Mouse (Mus musculus) neural tube, embryonic 14.5 days (tissue): Measurements from ENCODE around the gene Gnb1. TPM values are rescaled to one million over a fixed set of nuclear protein-coding genes. Genes with fewer than 3 reads are reported as not detected.
A peak's percentile ranks its signal among the peaks of the same experiment; 100 is the strongest.
"Not testable (repeated sequence)": the region's sequence is repeated elsewhere in the genome, so short reads cannot be mapped to it uniquely, and the experiment has no call there.

Source experiments
- ATAC-seq: fragments of 200-750 bp; cut with Nextera tagmentation; 2 replicates; pipeline ENCODE4 v1.8.0; 2017; ENCODE audit warnings: low read depth, mild to moderate bottlenecking, moderate TSS enrichment, moderate library complexity
- H3K27ac ChIP-seq: fragments of 300-500 bp; sonication (generic); 2 replicates; pipeline ENCODE4 v1.5.1; 2014; ENCODE audit warnings: low read depth, mild to moderate bottlenecking, control low read depth, low read length, moderate library complexity, mixed read lengths
- H3K27me3 ChIP-seq: fragments of 300-500 bp; sonication (generic); 2 replicates; pipeline ENCODE4 v1.6.1; 2014; ENCODE audit warnings: low read length; ENCODE audit not compliant: control insufficient read depth, insufficient read depth
- H3K36me3 ChIP-seq: fragments of 300-500 bp; sonication (generic); 2 replicates; pipeline ENCODE4 v1.6.1; 2014; ENCODE audit warnings: low read length, mixed read lengths; ENCODE audit not compliant: control insufficient read depth, insufficient read depth
- H3K4me1 ChIP-seq: fragments of 300-500 bp; sonication (generic); 2 replicates; pipeline ENCODE4 v1.6.1; 2014; ENCODE audit warnings: low read length; ENCODE audit not compliant: control insufficient read depth, insufficient read depth
- H3K4me2 ChIP-seq: fragments of 300-500 bp; sonication (generic); 2 replicates; pipeline ENCODE4 v1.6.1; 2014; ENCODE audit warnings: mild to moderate bottlenecking, low read depth, low read length, control low read depth
- H3K4me3 ChIP-seq: fragments of 300-500 bp; sonication (generic); 2 replicates; pipeline ENCODE4 v1.5.1; 2014; ENCODE audit warnings: low read depth, low read length, control low read depth, mixed read lengths
- H3K9ac ChIP-seq: fragments of 300-500 bp; sonication (generic); replicated peaks from 2 replicates; pipeline ENCODE4 v1.6.1; 2014; ENCODE audit warnings: low read depth, mild to moderate bottlenecking, control low read depth, low read length, mixed read lengths
- H3K9me3 ChIP-seq: fragments of 300-500 bp; sonication (generic); 2 replicates; pipeline ENCODE4 v1.6.1; 2016; ENCODE audit warnings: low read length; ENCODE audit not compliant: control insufficient read depth
- WGBS: fragments of 180-500 bp; shearing (Covaris S2); extraction: QIAGEN DNeasy Blood & Tissue Kit; methylation state at CpG from one replicate; pipeline ENCODE4 v1.1.7; 2014; 5-methylcytosine and 5-hydroxymethylcytosine counted together
- polyA plus RNA-seq: library from polyadenylated mRNA; unstranded; fragments of >200 nt; fragmentation: Nextera tagmentation; extraction: Ambion mirVana; gene quantifications from 2 replicates; pipeline ENCODE4 v1.2.1, GENCODE M21; 2014

Gene Gnb1
- polyA plus RNA-seq, 1 experiment from 2014 or later, result 1,136 TPM

- H3K27me3 ChIP-seq, H3K4me3 ChIP-seq, H3K4me2 ChIP-seq, ATAC-seq, H3K27ac ChIP-seq, H3K36me3 ChIP-seq, H3K9me3 ChIP-seq, H3K4me1 ChIP-seq, H3K9ac ChIP-seq: not testable (repeated sequence)
- 40% methylated on average over 2 of the region's 2 CpGs for WGBS
Observed at GRCm38 (mm10) chr4:155473796-155474195, 17.4 kb upstream of the Gnb1 start.

GRCm38 (mm10) chr4:155481381-155482124 lies 9.6 kb upstream of the Gnb1 start:
- 22% methylated on average over 28 of the region's 28 CpGs for WGBS
- H3K27me3 ChIP-seq, result no peaks in the 10 kb centered on the region
- H3K4me2 ChIP-seq, result peak overlapping the region; percentile 25; the same call in 1 of the 2 replicates
- no peaks in the 10 kb centered on the region for H3K9me3 ChIP-seq
- 0 out of 2 replicates have a peak overlapping the region, but pooled peaks have one; percentile 21 for H3K9ac ChIP-seq
- ATAC-seq, result peak; percentile 68; the same call in 1 of the 2 replicates
- no peaks in the 10 kb centered on the region for H3K4me1 ChIP-seq
- H3K36me3 ChIP-seq, result no peaks in the 10 kb centered on the region
- no peak overlapping the region for H3K27ac ChIP-seq
- H3K4me3 ChIP-seq, result no peak overlapping the region

GRCm38 (mm10) chr4:155482125-155482480 lies 9.1 kb upstream of the Gnb1 start:
- no peaks in the 10 kb centered on the region for H3K27me3 ChIP-seq
- H3K36me3 ChIP-seq, result no peaks in the 10 kb centered on the region
- no peak for ATAC-seq
- H3K4me1 ChIP-seq, result no peaks in the 10 kb centered on the region
- H3K4me2 ChIP-seq, result no peak overlapping the region
- H3K4me3 ChIP-seq, result no peak overlapping the region
- 92% methylated on average over 6 of the region's 6 CpGs for WGBS
- H3K9me3 ChIP-seq, result no peaks in the 10 kb centered on the region
- H3K27ac ChIP-seq, result no peak overlapping the region
- H3K9ac ChIP-seq, result no peak overlapping the region

GRCm38 (mm10) chr4:155482733-155483540 lies 8.2 kb upstream of the Gnb1 start:
- Histone ChIP-seq H3K9me3 (no peaks in the 10 kb centered on the region), H3K27ac (no peak overlapping the region), H3K9ac (no peak overlapping the region), H3K36me3 (no peaks in the 10 kb centered on the region), H3K27me3 (no peaks in the 10 kb centered on the region), H3K4me2 (no peak overlapping the region), H3K4me3 (no peak overlapping the region), H3K4me1 (0 out of 2 replicates have a peak, but pooled peaks cover 2% of the 10 kb centered on the region)
- ATAC-seq, result no peak
- WGBS, result 73% methylated on average over 8 of the region's 8 CpGs

GRCm38 (mm10) chr4:155485521-155485920 lies 5.6 kb upstream of the Gnb1 start:
- Histone ChIP-seq H3K27me3 (no peaks in the 10 kb centered on the region), H3K36me3 (no peaks in the 10 kb centered on the region), H3K4me1 (peaks cover 14% of the 10 kb centered on the region), H3K27ac (no peak overlapping the region), H3K4me2 (no peak overlapping the region), H3K9ac (no peak overlapping the region), H3K9me3 (no peaks in the 10 kb centered on the region), H3K4me3 (no peak overlapping the region)
- no peak for ATAC-seq
- 89% methylated on average over 3 of the region's 3 CpGs for WGBS

- Histone ChIP-seq H3K4me2 (no peak overlapping the region), H3K4me3 (no peak overlapping the region), H3K36me3 (no peaks in the 10 kb centered on the region), H3K9me3 (no peaks in the 10 kb centered on the region), H3K9ac (no peak overlapping the region), H3K27me3 (no peaks in the 10 kb centered on the region), H3K27ac (no peak overlapping the region), H3K4me1 (peaks cover 18% of the 10 kb centered on the region)
- 46% methylated on average over 3 of the region's 3 CpGs for WGBS
- no peak for ATAC-seq
Observed at GRCm38 (mm10) chr4:155487746-155488145, 3.4 kb upstream of the Gnb1 start.

GRCm38 (mm10) chr4:155488232-155489025 lies 2.7 kb upstream of the Gnb1 start:
- Histone ChIP-seq H3K27ac (0 out of 2 replicates have a peak overlapping the region, but pooled peaks have one; percentile 35), H3K36me3 (no peaks in the 10 kb centered on the region), H3K4me3 (no peak overlapping the region), H3K9ac (no peak overlapping the region), H3K27me3 (no peaks in the 10 kb centered on the region), H3K9me3 (no peaks in the 10 kb centered on the region), H3K4me2 (no peak overlapping the region), H3K4me1 (peaks cover 21% of the 10 kb centered on the region)
- WGBS, result 77% methylated on average over 8 of the region's 8 CpGs
- ATAC-seq, result 0 out of 2 replicates have a peak, but pooled peaks have one; percentile 8

- WGBS, result 78% methylated on average over 9 of the region's 9 CpGs
- H3K4me1 ChIP-seq, result peaks cover 25% of the 10 kb centered on the region
- H3K27ac ChIP-seq, result no peak overlapping the region
- H3K4me3 ChIP-seq, result no peak overlapping the region
- H3K9me3 ChIP-seq, result no peaks in the 10 kb centered on the region
- no peak overlapping the region for H3K9ac ChIP-seq
- no peaks in the 10 kb centered on the region for H3K27me3 ChIP-seq
- H3K36me3 ChIP-seq, result no peaks in the 10 kb centered on the region
- no peak for ATAC-seq
- H3K4me2 ChIP-seq, result no peak overlapping the region
Observed at GRCm38 (mm10) chr4:155489101-155489970, 1.8 kb upstream of the Gnb1 start.
